Mouse (Mus musculus) C2C12 (cell line): Measurements from ENCODE around the gene Adgrg5.
A peak's percentile ranks its signal among the peaks of the same experiment; 100 is the strongest.

Experiments used
- CEBPB ChIP-seq: IDR thresholded peaks from one replicate; pipeline ENCODE4 v1.6.1; 2011; ENCODE audit warnings: low read depth, mild to moderate bottlenecking, control low read depth, moderate library complexity
- CTCF ChIP-seq: IDR thresholded peaks from one replicate; pipeline ENCODE4 v1.5.1; 2011; ENCODE audit not compliant: control insufficient read depth, insufficient read depth, insufficient read length
- USF1 ChIP-seq: IDR thresholded peaks from one replicate; pipeline ENCODE4 v1.6.1; 2011; ENCODE audit warnings: low read depth, mild to moderate bottlenecking, control low read depth, moderate library complexity

- TF ChIP-seq CEBPB (no peak), CTCF (peak; percentile 74), USF1 (no peak)
These were observed 6.1 kb upstream of the Adgrg5 start for GRCm38 (mm10) chr8:94917352-94917751.
